Mouse (Mus musculus) midbrain, embryonic 13.5 days (tissue): ENCODE results near the gene Gpr35. TPM values are rescaled to one million over a fixed set of nuclear protein-coding genes. Genes with fewer than 3 reads are reported as not detected.

Source experiments
- ATAC-seq: fragments of 200-750 bp; cut with Nextera tagmentation; 2 replicates; pipeline ENCODE4 v1.8.0; 2017; ENCODE audit warnings: mild to moderate bottlenecking, moderate TSS enrichment, moderate library complexity
- H3K27ac ChIP-seq: fragments of 300-500 bp; sonication (generic); 2 replicates; pipeline ENCODE4 v1.5.1; 2015; ENCODE audit warnings: inconsistent platforms, mild to moderate bottlenecking, moderate library complexity
- H3K27me3 ChIP-seq: fragments of 300-500 bp; sonication (generic); 2 replicates; pipeline ENCODE4 v1.6.1; 2015; ENCODE audit warnings: mild to moderate bottlenecking, inconsistent platforms
- H3K36me3 ChIP-seq: fragments of 300-500 bp; sonication (generic); 2 replicates; pipeline ENCODE4 v1.6.1; 2015; ENCODE audit warnings: mild to moderate bottlenecking, inconsistent platforms
- H3K4me1 ChIP-seq: fragments of 300-500 bp; sonication (generic); replicated peaks from 2 replicates; pipeline ENCODE4 v1.6.1; 2015; ENCODE audit warnings: inconsistent platforms
- H3K4me2 ChIP-seq: fragments of 300-500 bp; sonication (generic); replicated peaks from 2 replicates; pipeline ENCODE4 v1.6.1; 2015; ENCODE audit warnings: moderate library complexity, mild to moderate bottlenecking, inconsistent platforms
- H3K4me3 ChIP-seq: fragments of 300-500 bp; sonication (generic); replicated peaks from 2 replicates; pipeline ENCODE4 v1.5.1; 2015; ENCODE audit warnings: mild to moderate bottlenecking, inconsistent platforms
- H3K9ac ChIP-seq: fragments of 300-500 bp; sonication (generic); replicated peaks from 2 replicates; pipeline ENCODE4 v1.6.1; 2015; ENCODE audit warnings: mild to moderate bottlenecking, inconsistent platforms
- H3K9me3 ChIP-seq: fragments of 300-500 bp; sonication (generic); 2 replicates; pipeline ENCODE4 v1.6.1; 2016; ENCODE audit warnings: mild to moderate bottlenecking, inconsistent platforms
- WGBS: fragments of 180-500 bp; shearing (Covaris S2); methylation state at CpG from one replicate; pipeline ENCODE4 v1.1.7; 2015; 5-methylcytosine and 5-hydroxymethylcytosine counted together
- polyA plus RNA-seq: library from polyadenylated mRNA; unstranded; fragments of >200 nt; fragmentation: Nextera tagmentation; extraction: Ambion mirVana; gene quantifications from 2 replicates; pipeline ENCODE4 v1.2.1, GENCODE M21; 2015

The Gpr35 gene
- polyA plus RNA-seq, 1 experiment from 2014 or later = 0.34 TPM

DNA sequence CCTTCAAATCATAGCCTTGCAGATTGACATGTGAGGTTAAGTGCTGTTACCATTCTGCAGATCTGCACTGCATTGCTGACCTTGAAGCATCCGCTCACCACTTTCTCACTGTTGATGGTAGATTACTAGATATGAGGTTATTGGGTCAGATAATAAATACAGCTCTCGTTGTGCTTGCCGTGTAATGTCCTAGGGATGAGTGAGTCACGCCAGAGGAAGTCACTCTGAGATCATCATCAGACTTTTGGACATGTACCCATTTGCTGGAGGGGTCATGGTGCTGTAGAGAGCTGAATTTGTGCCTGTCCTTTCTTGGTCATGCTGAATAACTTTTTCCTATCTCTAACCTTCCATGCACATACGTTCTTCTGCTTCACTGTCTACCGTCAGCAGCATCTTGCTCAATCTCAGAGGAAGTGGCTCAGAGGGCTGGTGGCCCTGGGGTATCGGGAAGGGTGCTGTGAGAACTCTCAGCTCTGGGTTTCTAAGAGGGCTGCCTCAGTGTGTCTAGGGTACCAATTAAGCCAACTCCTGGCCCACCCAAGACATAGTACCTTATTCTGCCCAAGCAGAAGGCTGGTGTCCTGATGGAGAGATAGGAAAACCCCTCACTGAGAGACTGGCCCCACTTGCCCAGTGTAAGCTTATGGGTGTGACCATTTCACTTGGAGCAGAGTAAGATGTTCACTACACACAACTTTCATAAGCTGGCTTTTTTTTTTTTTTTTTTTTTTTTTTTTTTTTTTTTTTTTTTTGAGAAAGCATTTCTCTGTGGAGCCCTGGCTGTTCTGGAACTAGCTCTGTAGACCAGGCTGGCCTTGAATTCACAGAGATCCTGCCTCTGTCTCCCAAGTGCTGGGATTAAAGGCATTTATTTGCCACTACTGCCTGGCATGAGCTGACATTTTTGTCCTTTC lies 21.5 kb downstream of the Gpr35 start:
- Histone ChIP-seq H3K36me3 (no peaks in the 10 kb centered on the region), H3K4me1 (0 out of 2 replicates have a peak, but pooled peaks cover 5% of the 10 kb centered on the region), H3K9me3 (no peaks in the 10 kb centered on the region), H3K4me2 (no peak overlapping the region), H3K9ac (no peak overlapping the region), H3K4me3 (no peak overlapping the region), H3K27me3 (no peaks in the 10 kb centered on the region), H3K27ac (no peak overlapping the region)
- WGBS = 92% methylated on average over 7 of the region's 7 CpGs
- no peak for ATAC-seq

DNA sequence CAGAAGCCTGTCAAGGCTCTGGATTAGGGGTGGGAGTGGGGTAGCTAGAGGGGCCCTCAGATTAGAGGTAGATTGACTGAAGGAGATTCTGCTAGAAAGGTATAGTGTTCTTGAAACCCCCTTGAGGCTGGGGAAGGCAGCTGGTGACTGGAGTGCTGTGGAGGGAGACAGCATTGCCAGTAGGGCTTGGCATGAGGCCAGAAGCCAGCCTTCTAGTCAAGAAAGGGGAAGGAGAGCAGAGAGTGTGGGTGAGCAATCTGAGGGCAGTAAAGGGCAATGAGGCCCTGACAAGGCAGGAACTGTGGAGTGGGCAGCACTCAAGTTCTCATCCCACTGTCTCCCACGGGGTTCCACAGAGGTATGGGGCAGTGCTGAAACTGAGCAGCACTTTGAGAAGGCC lies 22.2 kb downstream of the Gpr35 start:
- Histone ChIP-seq H3K4me3 (no peak overlapping the region), H3K27me3 (no peaks in the 10 kb centered on the region), H3K4me2 (no peak overlapping the region), H3K36me3 (no peaks in the 10 kb centered on the region), H3K4me1 (0 out of 2 replicates have a peak, but pooled peaks cover 5% of the 10 kb centered on the region), H3K9me3 (no peaks in the 10 kb centered on the region), H3K9ac (no peak overlapping the region), H3K27ac (no peak overlapping the region)
- WGBS = 58% methylated on average over 1 of the region's 1 CpGs
- ATAC-seq = no peak

DNA sequence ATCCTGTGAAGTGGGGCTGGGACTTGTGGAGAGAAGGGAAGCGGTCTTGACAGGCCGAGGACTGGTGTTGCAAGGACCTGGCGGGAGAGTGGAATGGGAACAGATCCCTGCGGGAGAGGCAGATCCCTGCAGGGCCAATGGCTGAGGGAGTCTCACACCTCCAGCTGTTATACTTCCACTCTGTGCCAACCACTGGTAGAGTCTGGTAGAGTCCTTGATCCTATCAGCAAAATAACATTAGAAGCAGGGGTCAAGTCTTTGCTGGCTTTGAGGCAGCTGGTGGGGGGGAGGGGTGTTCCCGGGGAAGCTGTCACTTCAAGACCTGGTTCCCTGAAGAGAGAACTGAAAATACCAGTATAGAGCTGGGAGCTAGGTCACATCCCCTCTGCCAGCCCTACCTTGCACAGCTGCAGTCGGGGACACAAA lies 25.5 kb downstream of the Gpr35 start:
- H3K36me3 ChIP-seq = no peaks in the 10 kb centered on the region
- H3K9ac ChIP-seq = no peak overlapping the region
- H3K9me3 ChIP-seq = no peaks in the 10 kb centered on the region
- 0 out of 2 replicates have a peak, but pooled peaks cover 5% of the 10 kb centered on the region for H3K4me1 ChIP-seq
- H3K27me3 ChIP-seq = no peaks in the 10 kb centered on the region
- H3K4me2 ChIP-seq = no peak overlapping the region
- no peak overlapping the region for H3K27ac ChIP-seq
- 58% methylated on average over 6 of the region's 6 CpGs for WGBS
- H3K4me3 ChIP-seq = no peak overlapping the region
- no peak for ATAC-seq

- no peaks in the 10 kb centered on the region for H3K27me3 ChIP-seq
- no peak overlapping the region for H3K4me2 ChIP-seq
- H3K4me3 ChIP-seq = no peak overlapping the region
- H3K27ac ChIP-seq = no peak overlapping the region
- 51% methylated on average over 7 of the region's 7 CpGs for WGBS
- H3K9me3 ChIP-seq = no peaks in the 10 kb centered on the region
- no peak overlapping the region for H3K9ac ChIP-seq
- H3K36me3 ChIP-seq = no peaks in the 10 kb centered on the region
- H3K4me1 ChIP-seq = 0 out of 2 replicates have a peak, but pooled peaks cover 3% of the 10 kb centered on the region
- ATAC-seq = no peak
Measured at GRCm38 (mm10) chr1:92978645-92979044, 28.0 kb downstream of the Gpr35 start.

- Histone ChIP-seq H3K36me3 (no peaks in the 10 kb centered on the region), H3K4me1 (0 out of 2 replicates have a peak, but pooled peaks cover 3% of the 10 kb centered on the region), H3K27ac (no peak overlapping the region), H3K27me3 (no peaks in the 10 kb centered on the region), H3K9ac (no peak overlapping the region), H3K4me2 (no peak overlapping the region), H3K9me3 (no peaks in the 10 kb centered on the region), H3K4me3 (no peak overlapping the region)
- ATAC-seq = peak; percentile 51; the same call in 1 of the 2 replicates
- WGBS = 40% methylated on average over 11 of the region's 11 CpGs
Measured at GRCm38 (mm10) chr1:92979073-92979602, 28.5 kb downstream of the Gpr35 start.

GRCm38 (mm10) chr1:92981056-92981845 lies 30.6 kb downstream of the Gpr35 start:
- no peaks in the 10 kb centered on the region for H3K36me3 ChIP-seq
- WGBS = 84% methylated on average over 7 of the region's 7 CpGs
- H3K27me3 ChIP-seq = no peaks in the 10 kb centered on the region
- H3K4me2 ChIP-seq = no peak overlapping the region
- no peak for ATAC-seq
- no peak overlapping the region for H3K9ac ChIP-seq
- 0 out of 2 replicates have a peak, but pooled peaks cover 2% of the 10 kb centered on the region for H3K4me1 ChIP-seq
- H3K27ac ChIP-seq = no peak overlapping the region
- H3K4me3 ChIP-seq = no peak overlapping the region
- H3K9me3 ChIP-seq = no peaks in the 10 kb centered on the region

DNA sequence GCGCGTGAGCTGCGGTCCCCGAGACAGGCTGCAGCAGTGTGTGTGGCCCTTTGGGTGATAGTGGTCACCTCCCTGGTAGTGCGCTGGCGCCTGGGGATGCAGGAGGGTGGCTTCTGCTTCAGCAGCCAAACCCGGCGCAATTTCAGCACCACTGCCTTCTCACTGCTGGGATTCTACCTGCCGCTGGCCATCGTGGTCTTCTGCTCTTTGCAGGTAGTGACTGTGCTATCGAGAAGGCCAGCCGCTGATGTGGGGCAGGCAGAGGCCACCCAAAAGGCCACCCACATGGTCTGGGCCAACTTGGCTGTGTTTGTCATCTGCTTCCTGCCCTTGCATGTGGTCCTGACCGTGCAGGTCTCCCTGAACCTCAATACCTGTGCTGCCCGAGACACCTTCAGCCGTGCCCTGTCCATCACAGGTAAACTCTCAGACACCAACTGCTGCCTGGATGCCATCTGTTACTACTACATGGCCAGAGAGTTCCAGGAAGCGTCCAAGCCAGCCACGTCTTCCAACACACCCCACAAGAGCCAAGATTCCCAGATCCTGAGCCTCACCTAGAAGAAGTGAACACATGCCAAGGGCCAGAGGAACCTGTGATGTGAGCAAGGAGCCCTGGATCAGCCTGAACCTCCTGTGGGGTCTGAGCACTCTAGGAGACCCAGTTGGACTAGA lies 32.4 kb downstream of the Gpr35 start:
- Histone ChIP-seq H3K36me3 (no peaks in the 10 kb centered on the region), H3K27me3 (no peaks in the 10 kb centered on the region), H3K4me3 (no peak overlapping the region), H3K9me3 (no peaks in the 10 kb centered on the region), H3K27ac (no peak overlapping the region), H3K4me1 (no peaks in the 10 kb centered on the region), H3K9ac (no peak overlapping the region), H3K4me2 (no peak overlapping the region)
- 92% methylated on average over 17 of the region's 17 CpGs for WGBS
- no peak for ATAC-seq

DNA sequence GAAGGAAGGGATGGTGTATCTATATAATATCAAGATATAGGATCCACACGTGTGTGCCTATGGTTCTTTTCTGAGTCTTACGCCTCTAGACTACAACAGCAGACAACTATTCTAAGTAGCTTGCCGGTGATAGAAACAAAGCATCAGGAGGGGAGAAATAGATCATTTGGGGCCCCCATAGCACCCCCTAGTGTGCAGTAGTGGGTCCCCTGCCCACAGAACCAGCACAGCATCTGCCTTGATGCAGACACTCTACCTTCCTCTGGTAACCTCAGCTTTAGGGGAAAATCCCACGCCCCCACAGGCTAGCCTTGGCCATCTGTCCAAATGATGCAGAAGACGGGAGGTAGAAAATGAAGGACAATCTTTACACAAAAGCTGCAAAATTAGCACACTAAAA lies 34.3 kb downstream of the Gpr35 start:
- Histone ChIP-seq H3K4me3 (no peak overlapping the region), H3K4me1 (no peaks in the 10 kb centered on the region), H3K9me3 (no peaks in the 10 kb centered on the region), H3K36me3 (no peaks in the 10 kb centered on the region), H3K9ac (no peak overlapping the region), H3K4me2 (no peak overlapping the region), H3K27ac (no peak overlapping the region), H3K27me3 (no peaks in the 10 kb centered on the region)
- WGBS = 88% methylated on average over 5 of the region's 5 CpGs
- ATAC-seq = no peak

DNA sequence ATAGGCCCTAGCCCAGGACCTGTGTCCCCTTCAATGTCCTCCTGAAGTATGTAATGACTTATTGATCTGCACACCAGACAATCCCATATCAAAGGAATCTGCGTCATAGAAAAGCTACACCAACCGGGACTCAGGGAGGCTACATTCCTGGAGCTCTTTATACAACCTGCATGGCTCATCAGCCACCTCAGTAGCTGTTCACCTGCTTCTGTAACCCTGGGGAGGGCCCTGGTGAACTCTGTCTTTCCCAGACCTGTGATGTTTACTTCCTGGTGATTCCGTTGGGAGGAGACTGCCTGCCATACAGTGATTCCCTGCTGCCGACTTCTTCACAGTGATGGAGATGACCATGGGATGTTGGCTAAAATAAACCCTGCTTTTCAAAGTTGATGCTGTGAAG lies 38.2 kb downstream of the Gpr35 start:
- no peaks in the 10 kb centered on the region for H3K9me3 ChIP-seq
- no peaks in the 10 kb centered on the region for H3K27me3 ChIP-seq
- WGBS = 82% methylated on average over 4 of the region's 4 CpGs
- H3K9ac ChIP-seq = no peak overlapping the region
- no peak overlapping the region for H3K4me3 ChIP-seq
- no peak overlapping the region for H3K4me2 ChIP-seq
- no peak overlapping the region for H3K27ac ChIP-seq
- H3K4me1 ChIP-seq = no peaks in the 10 kb centered on the region
- no peaks in the 10 kb centered on the region for H3K36me3 ChIP-seq
- ATAC-seq = no peak

DNA sequence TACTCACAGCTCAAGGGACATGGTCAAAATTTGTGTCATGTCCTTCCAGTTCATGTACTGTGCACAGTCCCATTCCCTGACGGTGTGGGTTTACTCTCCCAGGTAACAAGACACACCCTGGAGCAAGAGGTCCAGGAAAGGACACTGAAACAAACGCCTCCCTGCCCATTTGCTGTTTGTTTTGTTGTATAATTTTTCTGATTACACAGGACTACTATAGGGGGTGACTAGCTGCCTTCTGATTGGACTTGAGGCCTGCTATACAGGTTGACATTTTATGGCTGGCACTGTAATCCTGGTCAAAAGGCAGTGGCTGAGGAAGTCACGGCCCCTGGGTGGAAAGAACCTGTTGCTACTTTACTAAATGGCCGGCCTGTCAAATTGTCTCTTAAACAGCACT lies 39.2 kb downstream of the Gpr35 start:
- no peak overlapping the region for H3K27ac ChIP-seq
- H3K9me3 ChIP-seq = no peaks in the 10 kb centered on the region
- no peak overlapping the region for H3K4me3 ChIP-seq
- 75% methylated on average over 4 of the region's 4 CpGs for WGBS
- H3K4me2 ChIP-seq = no peak overlapping the region
- no peak for ATAC-seq
- H3K36me3 ChIP-seq = no peaks in the 10 kb centered on the region
- H3K27me3 ChIP-seq = no peaks in the 10 kb centered on the region
- no peak overlapping the region for H3K9ac ChIP-seq
- no peaks in the 10 kb centered on the region for H3K4me1 ChIP-seq

GRCm38 (mm10) chr1:92992214-92992855 lies 41.7 kb downstream of the Gpr35 start:
- Histone ChIP-seq H3K4me2 (no peak overlapping the region), H3K27me3 (no peaks in the 10 kb centered on the region), H3K36me3 (no peaks in the 10 kb centered on the region), H3K9ac (no peak overlapping the region), H3K4me1 (no peaks in the 10 kb centered on the region), H3K9me3 (no peaks in the 10 kb centered on the region), H3K4me3 (no peak overlapping the region), H3K27ac (no peak overlapping the region)
- 79% methylated on average over 6 of the region's 6 CpGs for WGBS
- no peak for ATAC-seq
